Mouse (Mus musculus) right cerebral cortex, postnatal 36 days (tissue): Measurements from ENCODE around the gene Cep85l.

ENCODE experiments used
- DNase-seq, 2 experiments: peaks; one replicate each; pipeline ENCODE4 v3.0.0; 2022; ENCODE audit warnings: low spot score in 2 of 2, mixed read lengths in 1 of 2

Gene Cep85l

DNA sequence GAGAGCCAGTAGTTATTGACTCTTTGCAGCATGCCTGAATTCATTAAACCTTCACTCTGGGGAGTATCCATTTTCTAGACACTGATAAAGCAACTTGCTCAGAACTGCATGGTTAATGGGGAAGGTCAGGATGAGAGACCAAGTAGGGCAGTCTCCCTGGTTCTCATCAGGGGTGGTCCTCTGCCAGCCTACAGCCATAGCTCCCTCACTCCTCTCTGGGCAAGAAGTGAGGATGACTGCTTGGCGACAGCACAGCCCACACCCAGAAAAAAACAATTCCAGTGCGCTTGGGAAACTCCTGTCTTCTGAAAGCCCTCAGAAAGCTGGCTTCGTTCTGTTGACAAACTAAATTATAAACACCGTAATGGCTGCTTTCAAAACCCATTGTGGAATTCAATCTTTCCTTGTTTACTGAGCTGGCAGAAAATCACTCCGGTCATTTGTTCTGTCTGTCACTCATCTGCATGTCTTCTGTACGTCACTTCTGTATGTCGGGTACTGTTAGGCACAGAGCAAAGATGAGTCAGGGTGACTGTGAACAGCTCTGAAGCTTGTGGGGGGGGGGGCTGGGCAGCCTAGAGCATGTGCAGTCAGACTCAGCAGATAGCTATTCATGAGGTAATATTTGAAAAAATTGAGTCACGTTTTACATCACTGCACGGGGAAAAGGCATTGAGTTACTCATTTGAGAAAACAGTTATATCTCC is 15.3 kb upstream of the Cep85l start:
- DNase-seq, result no peak

DNA sequence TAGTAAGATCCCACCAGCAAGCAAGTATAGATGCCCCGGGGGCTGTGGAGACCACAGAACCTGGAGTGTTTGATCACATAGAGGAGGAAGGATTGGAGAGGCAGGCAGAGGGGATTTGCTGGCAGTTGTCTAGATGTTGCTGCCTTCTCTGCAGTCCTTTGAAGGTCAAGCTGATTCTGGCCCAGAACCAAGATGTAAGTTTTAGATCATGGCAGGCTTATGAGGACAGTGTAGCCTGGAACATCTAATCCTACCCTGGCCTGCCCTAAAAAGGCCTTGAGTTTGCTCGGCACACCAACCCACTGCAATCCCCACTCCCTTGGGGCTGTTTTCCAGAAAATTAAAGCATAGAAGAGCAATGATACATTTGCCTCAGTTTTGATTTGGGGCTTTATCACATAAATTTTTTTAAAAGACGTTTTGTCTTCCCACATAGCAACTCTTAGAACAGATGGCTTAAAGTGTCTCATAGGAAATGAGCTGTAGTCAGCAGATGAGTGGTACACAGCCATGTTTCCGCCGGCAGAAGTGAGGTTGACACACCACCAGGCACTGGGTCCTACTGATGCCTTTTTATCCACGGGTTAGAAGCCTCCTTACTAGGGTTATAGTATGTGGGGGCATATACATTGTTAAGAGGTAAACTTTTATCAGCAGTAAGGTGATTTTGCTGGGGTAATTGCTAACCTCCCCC is 8.6 kb upstream of the Cep85l start:
- no peak for DNase-seq

DNA sequence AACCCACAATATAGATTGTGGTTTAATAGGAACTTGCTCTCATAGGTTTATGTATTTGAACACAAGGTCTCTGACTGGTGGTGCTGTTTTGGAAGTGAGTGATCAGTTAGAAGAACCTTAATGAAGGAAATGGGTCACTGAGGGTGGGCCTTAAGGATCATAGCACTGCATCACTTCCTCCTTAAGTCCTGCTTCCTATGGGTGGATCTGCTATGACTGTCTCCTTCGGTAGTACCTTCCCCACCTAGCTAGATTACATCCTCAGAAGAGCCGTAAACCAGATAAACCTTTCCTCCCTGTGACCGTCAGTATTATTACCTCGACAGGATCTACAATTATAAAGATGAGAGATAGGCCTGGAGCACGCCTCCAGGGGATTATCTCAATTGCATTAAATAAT is 5.7 kb upstream of the Cep85l start:
- no peak for DNase-seq

DNA sequence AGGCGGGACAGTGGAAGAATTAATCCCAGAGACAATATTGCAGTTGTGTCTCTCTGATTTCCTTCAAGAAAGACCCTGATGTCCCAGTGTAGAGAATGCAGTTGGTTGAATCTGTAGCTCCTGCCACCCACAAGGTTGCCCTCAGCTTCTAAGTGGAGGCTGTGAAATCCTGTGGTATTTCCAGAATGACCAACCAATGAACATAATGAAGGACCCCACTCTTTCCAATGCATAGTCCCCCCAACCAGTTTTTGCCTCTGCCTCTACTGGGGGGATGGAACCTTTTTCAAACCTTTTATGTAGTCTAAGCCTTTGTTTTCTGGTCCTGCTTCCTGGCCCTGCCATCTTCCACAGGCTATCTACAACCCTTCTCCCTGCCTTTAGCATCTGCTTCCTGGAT is 5.1 kb upstream of the Cep85l start:
- DNase-seq, result no peak

DNA sequence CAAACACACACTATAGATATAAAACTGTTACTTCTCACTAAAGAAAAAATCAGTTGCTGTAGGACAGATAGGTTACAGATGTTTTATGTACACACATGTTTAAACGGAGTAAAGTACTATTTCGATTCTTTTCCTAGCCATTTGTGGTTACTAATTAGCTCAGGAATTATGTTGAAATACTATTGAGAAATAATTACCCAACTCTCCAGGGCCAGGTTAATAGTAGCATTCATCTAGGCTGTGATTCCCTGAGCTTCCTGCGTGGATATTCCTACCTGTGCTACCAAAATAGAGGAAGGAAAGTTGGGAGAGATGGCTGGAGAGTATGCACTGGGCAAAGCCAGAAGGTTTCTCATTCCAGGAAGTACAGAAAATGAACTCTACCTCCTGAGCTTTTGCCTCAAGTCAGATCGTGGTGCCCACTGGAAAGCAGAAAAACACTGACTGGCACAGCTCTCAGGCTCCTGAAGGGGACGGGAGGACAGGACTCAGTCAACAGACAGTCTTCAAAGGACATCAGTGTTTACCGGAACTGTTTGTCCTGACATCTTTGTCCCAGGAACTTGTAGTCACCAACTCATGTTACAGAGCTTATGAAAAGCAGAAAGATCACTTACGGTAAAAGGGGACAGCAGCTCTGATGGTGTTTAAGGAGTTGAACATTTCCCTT is 3.1 kb upstream of the Cep85l start:
- no peak for DNase-seq

DNA sequence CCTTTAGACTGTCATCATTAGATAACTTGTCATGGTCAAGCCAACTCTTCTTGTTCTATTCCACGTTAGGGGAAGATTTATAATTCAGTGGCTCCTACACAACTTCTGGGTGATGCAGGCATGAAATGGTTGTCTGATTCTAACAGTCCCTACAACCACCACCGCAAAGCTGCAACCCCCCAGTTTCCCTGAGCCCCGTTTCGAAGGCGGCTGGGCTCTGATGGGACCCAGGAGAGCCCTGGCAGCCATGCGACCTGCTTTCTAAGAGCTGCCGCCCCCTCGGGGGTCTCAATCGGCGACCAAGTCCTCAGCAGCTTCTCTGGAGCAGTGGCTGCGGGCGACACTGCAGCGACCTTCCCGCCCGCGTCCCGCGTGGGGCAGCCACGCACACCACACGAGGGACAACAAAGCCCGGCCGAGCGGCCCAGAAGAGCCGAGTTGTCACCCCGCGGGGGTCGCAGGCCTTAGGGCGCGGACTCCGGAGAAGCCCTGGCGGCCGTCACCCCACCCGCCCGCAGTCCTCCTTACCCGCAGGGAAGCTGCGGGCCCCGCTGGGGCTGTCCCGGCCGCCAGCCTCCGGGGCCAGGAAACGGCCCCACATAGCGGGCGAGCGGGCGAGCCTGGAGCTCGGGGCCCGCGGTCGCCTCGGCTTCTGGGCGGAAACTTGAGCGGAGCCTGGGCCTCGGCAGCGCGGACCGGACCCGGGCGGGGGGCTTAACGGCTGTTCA is 602 bp downstream of the Cep85l start:
- DNase-seq, result peak; percentile 23 to 30

DNA sequence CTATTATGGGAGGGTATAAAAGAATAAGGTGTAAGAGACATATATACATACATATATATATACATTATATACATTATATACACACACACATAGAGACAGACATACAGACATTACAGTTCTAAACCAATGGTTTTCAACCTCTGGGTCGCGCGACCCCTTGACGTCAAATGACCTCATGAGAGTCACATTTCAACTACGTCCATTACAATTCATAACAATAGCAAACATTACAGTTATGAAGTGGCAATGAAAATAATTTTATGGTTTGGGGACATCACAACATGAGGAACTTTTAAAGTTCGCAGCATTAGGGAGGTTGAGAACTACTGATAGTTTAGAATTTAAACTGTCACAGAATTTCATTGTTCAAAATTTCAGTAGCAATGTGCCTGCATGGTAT is 1.5 kb downstream of the Cep85l start:
- no peak for DNase-seq

DNA sequence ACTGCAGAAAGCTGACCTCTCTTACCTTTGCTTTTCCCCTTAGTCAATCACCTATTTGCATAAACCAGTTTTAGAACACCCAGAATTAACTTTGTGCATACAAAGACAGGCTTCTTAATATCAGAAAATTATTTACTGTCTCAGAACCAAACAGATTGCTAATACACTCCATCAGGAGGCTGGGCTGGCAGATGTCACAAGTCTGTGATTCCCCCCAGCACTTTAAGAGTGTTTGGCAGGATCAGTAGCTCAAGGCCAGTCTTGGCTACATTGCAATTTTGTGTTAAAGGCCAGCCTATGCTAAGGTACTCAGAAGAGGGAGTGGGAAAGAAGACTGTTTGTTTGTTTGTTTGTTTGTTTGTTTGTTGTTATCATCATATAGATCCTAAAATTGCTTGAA is 2.7 kb downstream of the Cep85l start:
- no peak for DNase-seq

DNA sequence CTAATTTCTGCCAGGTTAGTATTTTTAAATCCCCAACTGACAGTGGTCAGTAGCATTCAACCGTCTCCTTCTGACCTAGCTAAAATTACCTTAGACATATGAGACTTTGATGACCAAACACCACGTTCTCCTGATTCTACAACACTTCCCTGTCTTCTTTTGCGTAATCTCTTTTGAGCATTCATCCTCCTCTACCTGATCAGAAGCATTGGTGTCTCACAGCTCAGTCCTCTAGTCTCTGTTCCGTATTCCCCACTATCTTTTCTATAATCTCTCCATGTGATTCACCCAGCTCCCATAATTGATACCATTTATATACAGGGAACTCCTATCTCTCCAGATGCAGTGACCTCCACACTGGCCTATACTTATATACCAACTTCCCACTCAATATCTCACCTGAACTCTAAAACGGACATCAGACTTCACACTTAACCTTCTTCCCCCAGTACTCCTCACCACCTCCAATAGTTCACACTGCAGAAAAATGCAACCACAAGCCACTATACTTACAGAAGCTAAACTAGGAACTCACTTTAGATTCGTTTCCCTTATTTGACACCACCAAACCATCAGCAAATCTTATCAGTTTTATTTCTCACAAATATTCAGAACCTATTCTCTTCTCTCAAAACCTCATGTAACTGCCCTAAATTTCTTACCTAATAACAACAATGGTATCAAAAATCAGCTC is 5.7 kb downstream of the Cep85l start:
- no peak for DNase-seq

DNA sequence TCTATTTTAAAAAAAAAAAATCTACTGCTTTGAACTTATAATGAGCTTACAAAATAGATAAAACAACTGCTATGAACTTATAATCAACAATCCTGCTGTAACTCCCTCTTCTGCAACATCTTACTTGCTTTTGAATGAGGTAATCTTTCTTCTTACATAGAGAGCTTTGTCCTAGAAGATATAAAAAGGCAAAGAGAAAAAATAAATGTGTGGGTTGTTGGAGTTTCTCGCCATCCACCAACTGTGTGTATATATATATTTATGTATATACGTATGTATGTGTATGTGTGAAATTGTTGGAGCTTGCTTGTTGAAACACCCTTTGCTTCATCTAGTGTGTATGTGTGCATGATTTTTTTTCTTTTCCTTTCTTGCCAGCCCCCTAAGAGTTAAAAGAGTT is 12.5 kb downstream of the Cep85l start:
- no peak for DNase-seq

DNA sequence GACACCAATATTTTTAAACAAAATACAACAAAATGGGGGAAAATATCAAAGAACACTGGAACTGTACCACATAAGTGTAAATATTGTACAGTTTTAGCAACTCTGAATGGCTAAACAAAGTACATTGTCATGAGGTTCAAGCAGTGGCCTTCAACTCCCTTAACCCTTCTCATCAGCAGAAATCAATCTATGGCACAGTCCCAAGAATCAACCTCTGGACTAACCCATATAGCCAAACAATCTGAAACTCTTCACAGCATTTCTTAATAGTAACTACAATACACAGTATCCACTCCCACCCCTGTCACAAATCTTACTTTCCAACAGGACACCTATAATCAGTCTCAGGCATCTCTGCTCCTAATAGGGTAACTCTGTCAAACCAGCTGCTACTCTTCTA is 15.4 kb downstream of the Cep85l start:
- no peak for DNase-seq

DNA sequence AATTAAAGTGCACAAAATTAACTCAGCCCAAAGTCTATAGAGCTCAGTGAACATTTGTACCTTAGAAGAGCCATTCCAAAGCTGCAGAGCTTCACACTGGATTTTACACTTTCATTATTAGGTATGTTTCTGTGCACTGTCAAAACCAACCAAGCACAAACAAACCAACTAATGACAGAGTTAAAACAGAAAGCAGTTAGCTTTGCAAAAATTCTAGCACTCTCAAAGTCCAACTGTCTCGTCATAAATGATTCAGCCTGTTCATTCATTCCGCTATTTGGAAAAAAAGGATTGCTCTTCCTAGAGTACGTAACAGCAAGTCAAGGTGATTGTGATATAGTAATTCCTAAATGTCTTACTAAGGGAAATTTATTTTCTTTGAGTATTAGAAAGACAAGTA is 20.7 kb downstream of the Cep85l start:
- DNase-seq, result no peak

DNA sequence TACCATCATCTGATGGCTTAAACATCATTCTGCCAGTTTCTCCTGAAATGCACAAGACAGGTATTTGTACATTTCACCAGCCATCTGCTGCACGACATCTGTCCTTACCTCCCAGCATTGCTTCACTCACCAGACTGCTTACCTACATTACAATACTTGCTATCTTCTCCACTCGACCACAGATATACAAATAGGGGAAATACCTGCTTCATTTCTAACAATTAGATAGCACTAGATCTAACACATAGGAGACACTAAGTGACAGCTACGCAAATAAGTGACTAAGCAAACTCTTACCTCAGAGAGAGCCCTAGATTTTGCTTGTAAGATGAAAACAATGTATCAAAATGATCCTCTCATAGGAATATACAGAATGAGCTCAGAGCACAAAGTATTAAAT is 26.1 kb downstream of the Cep85l start:
- no peak for DNase-seq

DNA sequence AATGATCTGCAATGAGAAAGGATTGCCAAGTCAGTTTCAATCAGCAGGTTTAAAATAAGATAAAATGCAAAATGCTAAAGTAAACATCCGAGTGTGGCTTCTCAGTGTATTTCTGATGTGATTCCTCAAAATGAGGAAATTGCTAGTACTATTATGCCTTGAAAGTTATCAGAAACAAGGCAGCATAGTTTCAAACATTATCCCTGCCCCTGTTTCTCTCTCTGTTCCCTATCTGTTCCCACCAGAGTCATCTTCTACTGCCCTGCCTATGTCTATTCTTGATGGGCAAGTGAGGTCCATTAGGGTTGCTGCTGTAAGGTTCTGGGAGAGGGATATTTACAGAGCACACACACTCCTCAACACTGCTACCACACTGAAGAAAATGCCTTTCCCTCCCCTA is 30.5 kb downstream of the Cep85l start:
- no peak for DNase-seq

DNA sequence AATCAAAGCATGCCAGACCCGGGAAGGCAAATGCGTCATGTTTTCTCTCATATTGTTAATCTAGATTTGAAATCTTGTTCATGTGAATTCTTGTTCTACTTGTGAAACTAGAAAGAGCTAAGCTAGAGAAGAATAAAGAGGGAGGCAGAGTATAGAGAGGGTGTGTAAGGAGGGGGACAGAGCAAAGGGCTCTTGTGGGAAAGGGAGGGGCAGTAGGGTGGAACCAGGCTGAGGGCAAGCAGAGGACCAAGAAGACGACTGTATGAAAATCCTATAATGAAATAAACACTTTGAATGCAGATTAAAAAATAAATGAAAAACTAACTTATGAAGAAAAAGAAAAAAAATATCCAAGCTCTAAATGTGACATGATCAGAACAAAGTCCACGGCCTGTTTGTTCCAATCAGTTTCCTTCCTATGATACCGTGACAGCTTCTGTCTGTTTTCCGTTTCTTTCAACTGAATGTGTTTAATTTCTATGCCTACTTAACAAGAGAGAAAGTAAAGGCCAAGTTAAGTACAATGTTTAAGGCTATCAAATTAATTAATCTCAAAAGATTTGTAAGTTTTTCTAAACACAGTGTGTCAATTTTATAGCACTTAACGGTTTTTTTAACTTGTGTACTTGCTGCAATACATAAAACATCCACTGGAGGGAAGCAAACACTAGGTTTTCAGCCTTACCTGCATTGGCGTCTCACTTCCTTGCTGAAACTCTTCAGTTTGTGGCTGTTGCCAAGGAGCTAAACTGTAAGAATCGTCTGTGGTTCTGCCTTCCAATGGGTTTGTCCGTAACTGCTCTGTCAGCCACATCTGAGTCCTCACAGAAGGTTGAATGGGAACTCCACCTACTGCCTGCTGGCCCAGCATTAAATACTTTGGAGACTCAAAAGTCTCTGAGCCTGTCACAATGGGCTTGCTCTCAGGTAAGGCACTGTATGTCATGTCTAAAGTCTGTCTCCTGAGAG is 31.7 kb downstream of the Cep85l start:
- peak; percentile 19 to 30 for DNase-seq

DNA sequence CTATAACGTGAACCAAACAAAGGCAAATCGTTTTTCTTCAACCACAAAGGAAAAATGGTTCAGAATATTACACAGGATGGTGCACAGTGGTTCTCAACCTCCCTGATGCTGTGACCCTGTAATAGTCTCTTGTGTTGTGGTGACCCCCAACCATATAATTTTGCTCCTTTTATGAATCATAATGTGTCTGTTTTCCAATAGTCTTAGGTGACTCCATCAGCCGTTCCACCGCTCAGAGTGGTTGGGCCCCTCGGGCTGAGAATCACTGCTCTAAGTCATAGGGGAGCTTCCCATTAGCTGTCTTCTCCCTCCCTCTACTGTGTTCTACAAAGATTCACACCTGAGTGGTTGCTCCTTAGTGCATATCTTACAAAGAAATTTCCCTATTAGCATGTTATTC is 32.8 kb downstream of the Cep85l start:
- no peak for DNase-seq

DNA sequence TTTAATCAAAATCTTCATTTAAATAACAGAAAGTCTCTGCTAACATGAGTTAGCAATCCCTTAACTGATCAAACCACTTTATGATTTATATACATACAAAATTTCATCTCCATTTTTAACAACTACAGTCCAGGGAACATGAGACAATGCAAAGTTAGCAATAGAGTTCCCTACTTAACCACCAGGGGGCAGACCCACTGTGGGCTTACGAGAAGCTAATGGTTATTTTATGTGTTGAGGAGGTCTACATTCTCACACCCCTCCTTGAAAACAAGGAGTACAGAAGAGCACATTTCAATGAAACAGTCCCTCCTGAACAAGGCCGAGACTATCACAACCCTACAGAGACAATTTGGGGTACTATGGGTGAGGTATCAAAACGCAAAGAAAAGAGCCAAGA is 33.2 kb downstream of the Cep85l start:
- no peak for DNase-seq

DNA sequence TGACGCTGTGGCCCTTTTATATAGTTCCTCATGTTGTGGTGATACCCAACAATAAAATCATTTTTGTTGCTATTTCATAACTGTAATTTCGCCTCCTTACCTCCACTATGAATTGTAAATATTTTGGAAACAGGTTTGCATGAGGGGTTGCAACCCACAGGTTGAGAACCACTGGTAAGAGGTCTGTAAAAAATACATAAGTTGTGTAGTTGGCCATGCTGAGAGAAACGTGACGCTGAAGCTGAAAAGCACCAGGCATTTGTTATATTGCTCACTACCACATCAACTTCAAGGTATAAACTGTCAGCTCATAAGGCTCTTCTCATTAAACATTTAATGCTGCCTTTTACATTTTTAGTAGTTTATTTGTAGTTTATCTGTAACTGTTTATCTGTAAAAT is 34.2 kb downstream of the Cep85l start:
- no peak for DNase-seq

DNA sequence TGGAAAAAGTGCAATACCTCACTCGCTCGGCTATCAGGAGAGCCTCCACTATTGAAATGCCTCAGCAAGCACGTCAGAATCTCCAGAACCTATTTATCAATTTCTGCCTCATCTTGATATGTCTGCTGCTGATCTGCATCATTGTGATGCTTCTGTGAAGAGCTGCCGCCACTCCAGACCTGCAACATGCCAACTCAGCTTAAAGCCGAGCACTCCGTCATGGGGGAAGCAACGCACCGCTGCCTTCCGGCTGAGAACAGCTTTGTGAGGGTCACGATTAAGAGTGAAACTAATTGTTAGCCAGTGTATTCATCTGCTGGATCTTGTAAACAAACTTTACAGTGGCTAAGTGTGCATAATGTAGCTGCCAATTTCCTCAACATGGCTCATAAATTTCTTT is 35.9 kb downstream of the Cep85l start:
- no peak for DNase-seq

DNA sequence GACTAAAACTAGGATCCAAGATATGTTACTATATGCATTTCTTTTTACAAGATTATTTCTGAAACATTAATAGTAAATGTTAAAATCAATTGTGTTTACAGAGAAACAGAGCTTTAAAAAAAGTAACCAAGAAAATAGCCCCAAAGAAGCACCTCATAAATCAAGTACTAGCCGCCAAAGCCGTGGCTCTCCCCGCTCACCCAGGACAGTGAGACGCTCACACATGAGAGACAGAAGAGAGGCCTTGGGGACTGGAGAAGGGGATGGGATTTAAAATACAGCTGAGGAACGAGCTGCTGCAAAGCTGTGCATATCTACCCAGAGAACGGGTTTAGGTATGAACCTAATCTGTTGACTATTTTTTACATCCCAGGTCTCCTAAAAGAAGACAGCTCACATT is 36.4 kb downstream of the Cep85l start:
- no peak for DNase-seq
